Mouse (Mus musculus) right cerebral cortex, postnatal 14 days (tissue): ENCODE results near the gene Ptn.
"Not testable (repeated sequence)": the region's sequence is repeated elsewhere in the genome, so short reads cannot be mapped to it uniquely, and the experiment has no call there.

Source experiments
- DNase-seq: peaks from one replicate; pipeline ENCODE4 v3.0.0; 2022

Gene Ptn

DNA sequence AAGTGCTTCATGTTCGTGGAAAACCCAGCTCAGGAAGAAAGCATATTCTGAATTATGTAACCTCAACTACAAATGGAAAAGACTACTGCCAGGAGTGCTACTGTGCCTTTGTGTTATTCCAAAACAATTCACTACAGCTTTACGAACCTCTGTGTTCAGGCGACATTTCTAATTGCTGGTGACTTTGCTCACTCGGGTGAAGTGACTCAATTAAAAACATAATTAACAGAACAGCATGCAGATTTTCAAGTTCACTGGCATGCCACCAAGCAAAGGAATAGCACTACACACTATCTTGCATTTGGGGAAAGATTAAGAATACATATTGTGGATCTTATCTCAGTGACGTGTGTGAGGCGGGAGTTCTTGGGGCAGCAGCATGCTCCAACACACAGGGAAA lies 57.1 kb downstream of the Ptn start:
- no peak for DNase-seq

DNA sequence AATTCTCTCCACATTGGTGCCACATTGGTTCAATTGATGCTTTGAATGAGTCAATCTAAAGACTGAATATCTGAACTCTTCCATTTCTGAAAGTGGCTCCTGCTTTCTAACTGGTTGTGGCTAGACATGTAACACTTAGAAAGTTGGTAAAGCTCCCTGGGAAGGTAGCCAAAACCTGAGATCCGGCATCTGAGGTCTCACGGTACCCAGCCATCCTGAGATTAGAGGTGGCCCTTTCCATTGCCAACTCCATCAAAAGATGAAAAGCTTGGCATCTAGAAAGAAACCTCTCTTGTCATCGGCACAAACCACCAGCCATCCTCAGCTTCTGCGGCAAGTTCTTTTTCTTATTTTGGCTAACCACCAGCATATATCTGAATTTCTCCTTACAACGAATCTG lies 70.2 kb downstream of the Ptn start:
- DNase-seq: no peak

DNA sequence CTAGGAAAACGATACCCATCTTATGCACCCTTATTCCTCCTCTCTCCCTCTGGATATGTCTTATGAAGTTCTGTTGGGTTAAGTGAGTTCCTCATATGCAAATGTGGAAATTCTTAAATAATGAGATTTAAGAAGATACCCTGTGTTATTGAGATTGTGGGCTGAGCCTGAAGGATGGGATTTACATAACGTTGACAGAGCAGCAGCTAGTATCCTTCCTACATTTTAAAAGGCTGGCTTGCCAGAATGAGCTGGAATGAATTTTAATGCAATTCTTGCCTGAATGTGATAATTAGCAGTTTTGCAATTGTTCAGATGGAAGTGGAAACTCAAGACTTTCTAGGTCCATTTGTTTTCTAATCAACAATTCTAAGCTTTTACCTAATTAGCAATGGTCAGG lies 73.3 kb downstream of the Ptn start:
- no peak for DNase-seq

DNA sequence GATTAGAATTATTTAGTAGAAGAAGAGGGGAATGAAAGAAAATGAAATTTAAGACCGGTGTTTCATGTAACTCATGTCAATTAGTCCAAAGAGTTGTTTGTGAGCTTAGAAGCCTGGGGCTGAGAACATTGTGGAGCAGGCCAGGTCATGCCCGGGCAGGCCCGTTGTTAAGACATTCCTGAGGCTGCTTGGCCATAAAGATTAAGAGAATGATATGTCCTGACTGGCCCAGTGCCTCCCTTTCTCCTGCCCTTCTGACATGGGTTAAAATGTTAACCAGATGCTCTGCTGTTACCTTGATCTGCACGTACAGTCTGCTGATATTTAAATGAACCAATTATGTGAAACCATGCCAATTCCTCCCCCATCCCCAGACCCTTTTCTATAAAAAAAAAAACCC lies 74.4 kb downstream of the Ptn start:
- DNase-seq: not testable (repeated sequence)

DNA sequence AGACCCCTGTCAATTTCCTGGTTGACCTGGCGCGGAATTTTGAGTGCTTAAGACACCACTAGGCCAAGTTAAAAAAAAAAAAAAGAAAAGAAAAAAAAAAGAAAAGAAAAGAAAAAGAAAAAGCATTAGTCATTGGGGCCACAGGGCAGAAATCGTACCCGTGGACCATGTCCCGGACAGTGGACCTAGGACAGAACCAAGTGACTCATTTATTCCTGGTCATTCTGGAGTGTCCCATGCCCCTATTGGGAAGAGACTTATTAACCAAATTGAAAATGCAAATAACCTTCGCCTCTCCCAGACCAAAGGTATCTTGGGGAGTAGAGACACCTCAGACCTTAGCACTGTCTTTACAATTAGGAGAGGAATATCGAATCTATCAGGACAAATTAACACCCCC lies 80.2 kb downstream of the Ptn start:
- not testable (repeated sequence) for DNase-seq

DNA sequence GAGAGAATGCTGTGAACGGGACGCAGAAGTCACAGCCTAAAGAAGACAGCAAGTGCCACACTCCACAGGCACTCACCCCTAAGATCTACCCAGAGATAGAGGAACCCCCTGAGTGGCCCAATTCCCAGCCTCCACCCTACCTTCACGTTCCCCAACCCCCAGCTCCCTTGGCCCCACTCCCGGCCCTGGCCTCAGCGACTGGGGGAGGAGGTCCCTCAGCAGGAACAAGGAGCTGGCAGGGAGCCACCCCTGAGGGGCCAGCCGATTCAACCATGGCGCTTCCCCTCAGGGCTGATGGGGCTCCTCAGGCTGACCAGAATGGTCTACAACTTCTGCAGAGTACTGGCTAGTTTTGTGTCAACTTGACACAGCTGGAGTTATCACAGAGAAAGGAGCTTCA lies 81.9 kb downstream of the Ptn start:
- peak; percentile 43 for DNase-seq

DNA sequence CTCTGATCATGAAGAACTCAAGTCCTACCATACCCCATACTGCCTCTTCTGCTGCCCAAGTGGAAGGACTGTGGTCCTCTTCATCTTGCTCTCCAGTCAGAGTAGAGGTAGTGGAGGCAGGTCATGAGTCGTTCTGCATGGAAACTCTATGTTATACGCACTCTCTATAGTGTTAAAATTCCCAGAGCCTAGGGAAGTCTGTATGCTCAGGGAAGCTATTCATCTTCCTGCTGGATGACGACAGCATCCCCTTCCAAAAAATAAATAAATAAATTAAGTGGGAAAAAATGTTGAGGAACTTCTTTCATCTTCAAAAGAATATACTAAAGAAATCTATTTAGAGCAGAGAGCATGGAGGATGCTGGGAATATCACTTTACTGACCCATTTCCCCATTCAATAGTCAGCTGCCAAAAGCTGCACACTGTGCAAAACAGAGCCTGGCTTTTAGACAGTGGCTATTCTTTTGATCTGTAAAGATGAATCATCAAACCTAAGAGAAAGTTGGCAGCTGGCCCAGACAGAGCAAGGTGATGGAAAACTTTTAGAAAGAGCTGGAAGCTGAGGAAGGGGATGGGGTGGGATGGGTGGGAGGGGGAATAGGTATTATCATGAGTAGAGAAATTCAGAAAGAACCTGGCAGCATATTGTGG lies 84.4 kb downstream of the Ptn start:
- DNase-seq: peak; percentile 34

DNA sequence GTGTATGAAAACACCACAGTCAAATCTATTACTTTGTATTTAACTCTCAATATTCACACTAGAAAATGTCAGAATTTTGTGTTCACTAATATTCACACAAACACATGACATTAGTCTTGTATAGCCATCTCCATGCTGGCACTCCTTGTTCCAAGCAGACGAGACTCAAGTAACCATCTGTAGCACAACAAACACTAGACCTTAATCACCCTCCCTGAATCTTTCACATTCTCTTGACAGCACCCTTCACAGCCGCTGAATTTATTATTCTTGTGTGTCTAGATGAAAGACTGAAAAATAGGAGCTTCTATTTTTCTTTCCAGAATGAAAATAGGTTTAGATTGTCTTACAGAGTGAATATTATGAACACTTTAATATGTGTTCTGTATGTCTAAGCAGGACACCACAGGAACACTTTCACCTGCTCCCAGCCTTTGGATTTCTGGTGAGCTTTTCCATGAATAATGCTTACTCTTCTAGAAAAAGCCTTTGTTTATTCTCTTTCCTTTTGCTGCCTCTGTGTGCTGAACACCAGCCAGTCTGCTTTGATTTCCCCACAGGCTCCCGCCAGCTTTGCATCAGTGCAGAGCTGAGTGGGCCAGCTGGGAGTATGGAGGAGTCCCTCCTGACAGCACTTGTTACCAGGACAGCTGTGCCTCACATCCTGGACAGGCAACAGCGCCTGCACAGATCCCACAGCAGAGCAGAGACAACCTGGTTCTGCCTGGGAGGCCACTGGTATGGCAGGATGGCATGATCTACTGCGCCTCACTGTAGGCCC lies 87.1 kb downstream of the Ptn start:
- DNase-seq: peak; percentile 38

DNA sequence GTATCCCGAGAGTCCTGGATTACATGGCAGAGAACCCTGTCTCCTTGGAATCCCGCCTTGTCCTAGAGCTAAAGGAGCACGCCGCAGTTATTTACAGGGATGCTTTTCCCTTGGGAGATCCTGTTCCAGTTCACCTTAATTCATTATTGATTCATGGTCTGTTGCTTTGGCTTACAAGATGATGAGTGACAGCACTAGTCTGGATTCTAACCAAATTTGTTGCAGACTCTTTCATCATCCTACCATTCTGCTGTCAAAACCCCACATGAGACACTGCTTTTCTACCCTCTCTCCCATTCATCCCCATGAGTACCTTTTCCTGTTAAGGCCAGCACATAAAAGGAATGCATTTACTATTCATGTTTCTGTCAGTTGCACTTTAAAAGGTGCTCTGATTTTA lies 96.7 kb downstream of the Ptn start:
- no peak for DNase-seq

DNA sequence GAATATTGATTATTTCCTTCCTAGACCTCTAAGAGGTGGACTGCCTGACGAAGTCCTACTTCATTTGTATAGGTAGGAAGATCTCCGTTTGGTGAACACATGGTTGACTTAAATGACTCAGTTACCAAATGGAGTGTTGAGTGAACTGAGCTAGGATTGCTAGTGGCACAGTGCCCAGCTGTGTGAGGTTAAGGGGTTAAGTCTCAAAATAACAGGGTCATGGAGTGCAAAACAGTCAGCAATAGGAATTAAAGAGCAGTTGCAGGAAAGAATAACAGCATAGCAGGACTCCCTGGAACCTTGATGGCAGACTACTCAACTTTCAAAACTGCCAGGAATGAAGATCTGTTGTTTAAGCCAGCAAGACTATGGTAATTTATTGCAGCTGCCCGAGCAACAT lies 114.5 kb downstream of the Ptn start:
- no peak for DNase-seq

DNA sequence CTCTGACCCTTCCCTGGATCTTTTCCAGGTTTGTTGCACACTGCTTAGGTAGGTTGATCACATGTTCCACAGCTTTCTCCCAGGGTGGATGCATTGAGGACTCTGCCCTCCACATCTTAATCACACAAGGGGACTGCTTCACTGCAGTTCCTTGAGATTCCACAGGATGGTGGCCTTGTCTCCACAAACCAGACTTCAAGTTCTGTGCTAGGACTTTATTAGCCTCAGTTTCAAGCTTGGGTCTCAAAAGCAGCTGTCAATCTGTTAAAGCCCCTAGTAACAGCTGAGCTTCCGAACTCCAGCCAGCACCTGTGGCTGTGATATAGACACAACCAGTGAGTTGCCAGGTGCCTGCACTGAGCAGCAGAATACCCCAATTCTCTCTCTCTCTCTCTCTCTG lies 118.5 kb downstream of the Ptn start:
- DNase-seq: peak; percentile 29

DNA sequence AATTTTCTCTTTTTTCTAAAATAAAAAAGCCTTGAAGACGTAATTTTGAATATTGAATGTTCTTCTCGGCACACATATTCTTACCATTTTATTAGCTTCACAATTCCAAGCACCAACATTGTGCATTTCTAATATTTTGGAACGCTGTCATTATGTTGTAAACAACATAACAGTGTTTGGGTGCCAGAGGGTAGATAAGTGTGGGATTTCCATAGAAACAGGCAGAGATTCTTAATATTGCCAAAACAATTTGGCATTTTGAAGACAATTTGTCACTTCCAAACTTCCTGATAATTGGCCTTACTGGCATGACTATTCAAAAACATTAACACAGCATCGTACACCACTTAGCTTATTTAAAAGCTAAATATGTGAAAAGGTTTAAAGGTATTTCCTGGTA lies 119.1 kb downstream of the Ptn start:
- no peak for DNase-seq

DNA sequence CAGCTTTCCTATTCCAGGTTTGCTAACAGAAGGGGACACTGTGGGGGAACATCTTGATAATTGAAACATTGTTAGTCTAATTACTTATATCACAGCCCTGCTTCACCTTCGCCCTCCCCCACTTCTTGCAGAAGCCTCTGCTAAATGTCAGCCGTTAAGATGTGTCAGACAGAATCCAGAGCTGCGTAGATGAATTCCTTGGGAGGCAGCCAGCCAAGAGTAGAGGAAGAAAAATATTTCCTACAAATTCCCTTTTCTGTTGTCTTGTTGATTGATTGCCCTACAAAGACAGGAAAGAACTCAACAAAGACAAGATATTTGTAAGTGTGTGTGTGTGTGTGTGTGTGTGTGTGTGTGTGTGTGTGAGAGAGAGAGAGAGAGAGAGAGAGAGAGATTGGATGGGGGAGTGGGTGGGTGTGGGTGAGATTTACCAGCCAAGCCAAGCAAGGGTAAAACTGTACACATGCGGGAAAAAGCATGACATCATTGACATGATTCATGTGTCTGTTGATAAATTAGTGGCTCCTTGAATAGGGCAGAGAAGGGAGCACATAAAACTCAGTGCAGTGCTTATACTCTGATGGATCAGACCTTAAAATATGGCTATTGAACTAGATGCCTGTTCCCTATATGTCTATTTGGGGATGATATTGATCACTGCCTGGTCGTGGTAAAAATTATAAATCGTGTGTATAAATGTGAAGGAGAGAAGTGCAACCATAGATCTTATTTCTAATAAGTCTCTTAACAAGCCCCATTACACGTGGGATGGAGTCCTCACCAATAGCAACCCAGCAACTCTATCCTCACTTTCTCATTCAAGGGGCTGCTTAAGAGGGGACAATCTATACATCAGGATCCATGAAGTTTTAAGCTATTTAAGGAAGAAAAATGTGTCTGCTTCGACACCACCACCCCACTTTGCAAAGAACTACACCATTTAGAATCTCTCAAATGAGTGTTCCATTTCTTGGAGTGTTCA lies 133.0 kb downstream of the Ptn start:
- DNase-seq: peak; percentile 8

DNA sequence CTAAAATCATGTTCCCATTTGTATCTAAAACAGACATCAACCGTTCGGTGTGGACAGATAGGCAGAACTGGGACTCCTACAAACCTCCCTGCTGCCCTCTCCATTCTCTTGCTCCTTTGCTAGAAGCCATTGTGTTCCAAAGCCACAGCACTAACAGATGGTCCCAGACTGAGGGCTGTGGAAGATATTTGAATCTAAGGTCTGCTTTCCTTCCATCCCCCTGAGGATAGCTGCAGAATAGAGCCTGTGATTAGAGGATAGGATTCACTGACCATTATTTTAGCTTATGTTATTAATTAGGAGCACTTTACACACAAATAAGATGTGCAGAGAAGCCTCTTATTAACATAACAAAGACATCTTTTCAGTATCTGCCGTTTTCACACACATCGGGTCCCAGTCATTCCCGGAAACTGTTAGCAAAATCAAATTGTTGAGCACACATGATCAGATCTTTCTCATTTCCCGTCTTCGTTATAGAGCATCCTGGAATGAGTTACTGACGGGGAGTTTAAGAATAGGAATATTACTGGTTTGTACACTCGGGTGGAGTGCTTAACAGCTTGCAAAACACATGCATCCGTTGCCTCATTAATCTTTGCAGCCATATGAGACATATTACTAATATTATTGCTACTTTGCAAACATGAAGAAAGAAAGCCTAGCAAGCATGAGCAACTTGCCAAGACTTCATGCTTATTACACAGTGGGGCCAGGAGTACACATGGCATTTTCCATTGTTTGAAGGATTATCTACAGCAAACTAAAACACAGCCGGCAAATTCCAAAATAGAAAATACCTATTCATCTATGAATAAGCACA lies 137.4 kb downstream of the Ptn start:
- no peak for DNase-seq

DNA sequence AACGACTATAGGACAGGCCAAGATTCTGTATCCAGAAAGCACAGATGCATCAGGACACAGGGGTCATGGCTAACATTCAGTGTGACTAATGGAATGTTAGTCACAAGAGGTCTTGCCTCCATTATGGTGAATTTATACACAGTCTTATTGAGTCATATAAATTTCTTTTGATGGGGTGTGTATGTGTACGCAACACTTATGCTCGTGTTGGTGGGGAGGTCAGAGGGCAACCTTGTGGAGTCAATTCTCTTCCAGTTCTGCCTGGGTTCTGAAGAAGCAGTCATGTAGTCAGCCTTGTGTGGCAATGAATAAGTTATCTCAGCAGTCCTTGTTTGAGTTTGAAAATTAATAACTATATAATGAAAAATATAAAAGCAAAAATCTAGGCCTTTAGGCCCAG lies 138.7 kb downstream of the Ptn start:
- DNase-seq: no peak
